Mouse (Mus musculus): Measurements from ENCODE around the gene Gm10273. TPM values are rescaled to one million over a fixed set of nuclear protein-coding genes. Genes with fewer than 3 reads are reported as not detected.

The Gm10273 gene
- polyA plus RNA-seq (2012; rRNA removed; ENCODE audit: low replicate concordance): 16.3 and 23.8 TPM in 2 replicates

DNA sequence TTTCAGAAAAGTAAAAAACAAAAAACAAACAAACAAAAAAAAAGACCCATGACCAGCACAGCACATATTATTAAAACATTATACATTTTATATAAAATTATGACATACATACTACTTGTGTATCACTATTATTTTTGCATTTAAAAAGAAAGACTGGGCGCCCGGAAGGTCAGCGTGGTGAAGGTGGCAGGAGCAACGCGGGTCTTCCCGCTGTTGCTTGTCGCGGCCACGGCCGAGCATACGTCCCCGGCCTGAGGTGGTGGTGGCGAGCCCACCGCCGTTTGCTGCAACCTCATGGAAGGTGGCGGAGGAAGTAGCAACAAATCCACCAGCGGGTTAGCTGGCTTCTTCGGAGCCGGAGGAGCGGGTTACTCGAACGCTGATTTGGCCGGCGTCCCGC is at the start of gene Gm10273:
Gm10273 (plus strand) TSS at position 172 of the 400 bp plus-strand sequence.

DNA sequence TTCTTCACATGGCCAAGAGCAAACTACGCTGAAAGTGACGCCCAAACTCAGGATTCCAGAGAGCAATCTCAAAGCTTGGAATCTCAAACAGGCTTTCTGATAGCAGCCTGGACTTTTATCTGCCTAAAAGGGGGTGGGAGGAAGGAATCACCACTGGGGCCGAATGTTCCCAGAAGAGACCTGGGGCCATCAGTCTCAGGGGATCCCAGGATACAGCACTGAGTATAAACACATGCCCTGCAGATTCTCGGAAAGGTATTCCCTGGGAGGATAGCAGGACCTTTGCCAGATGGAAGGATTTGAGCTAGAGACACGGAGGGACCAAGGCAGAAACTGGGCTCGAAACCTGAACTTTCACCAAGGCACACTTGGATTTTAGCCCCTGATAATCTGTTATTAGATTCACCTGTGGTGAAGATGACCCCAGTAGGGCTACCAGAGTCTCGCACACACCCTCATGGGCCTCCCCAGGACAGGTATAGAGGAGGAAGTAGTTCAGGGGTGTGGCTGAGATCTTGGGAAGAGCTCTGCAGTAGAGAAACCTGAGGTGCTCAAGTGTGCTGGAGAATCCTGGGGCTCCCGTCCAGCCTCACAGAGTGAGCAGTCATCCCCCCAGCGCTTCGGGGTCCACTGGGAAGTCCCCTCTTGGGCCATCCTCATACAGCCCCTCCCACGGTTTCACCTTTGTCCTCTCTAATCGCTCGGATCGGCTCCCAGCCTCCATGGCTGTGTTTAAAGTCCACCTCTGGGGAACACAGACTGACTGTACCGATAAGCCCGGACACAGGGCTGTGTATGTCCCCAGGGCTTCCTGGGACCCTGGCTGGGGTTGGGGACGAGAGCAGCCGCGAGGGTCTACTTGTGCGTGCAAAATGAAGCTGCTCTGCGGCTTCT is 7.7 kb downstream of the Gm10273 start, which contains the start of gene Pla2g12b:
Pla2g12b (plus strand) TSS at position 762 of the 894 bp plus-strand sequence.

DNA sequence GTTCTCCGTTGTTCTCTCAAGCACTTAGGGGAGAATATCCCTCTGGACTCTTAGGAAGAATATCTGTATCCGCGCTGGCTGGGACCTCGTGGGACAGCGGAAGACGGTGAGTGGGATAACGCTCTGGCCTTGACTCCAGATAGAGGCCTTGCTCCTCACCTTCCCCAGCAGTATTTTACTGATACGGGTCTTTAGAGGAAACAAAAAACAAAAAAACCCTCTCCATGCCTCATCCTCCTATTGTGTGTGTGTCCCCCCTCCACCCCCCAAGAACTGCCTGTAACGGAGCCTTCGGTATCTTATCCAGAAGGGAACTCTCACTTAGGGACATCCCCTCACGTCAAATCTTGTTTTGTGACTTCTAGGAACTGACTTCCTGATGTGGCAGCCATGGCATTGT is 46.3 kb downstream of the Gm10273 start, which contains the start of gene Oit3:
Oit3 (minus strand) TSS at position 44 of the 400 bp plus-strand sequence.

Other genes starting within 250 kb of the Gm10273 start
- gene Sept10, start 173.8 kb upstream of the Gm10273 start, polyA plus RNA-seq (2012; rRNA removed; ENCODE audit: low replicate concordance): 16.7 and 23.7 TPM in 2 replicates
- gene Sowahc, start 173.7 kb upstream of the Gm10273 start, polyA plus RNA-seq (2012; rRNA removed; ENCODE audit: low replicate concordance): 10.8 and 18.8 TPM in 2 replicates
- gene P4ha1, start 72.3 kb upstream of the Gm10273 start, polyA plus RNA-seq (2012; rRNA removed; ENCODE audit: low replicate concordance): 12.6 and 22.3 TPM in 2 replicates
- gene Pla2g12b, start 8.0 kb downstream of the Gm10273 start, polyA plus RNA-seq (2012; rRNA removed; ENCODE audit: low replicate concordance): not detected in 2 replicates
- gene Oit3, start 46.1 kb downstream of the Gm10273 start, polyA plus RNA-seq (2012; rRNA removed; ENCODE audit: low replicate concordance): 0.34 and 0.85 TPM in 2 replicates
- not detected in 2 replicates for gene Gm10322, start 220.4 kb downstream of the Gm10273 start, polyA plus RNA-seq (2012; rRNA removed; ENCODE audit: low replicate concordance)
- 9.7 and 17.9 TPM in 2 replicates for gene Mcu, start 221.1 kb downstream of the Gm10273 start, polyA plus RNA-seq (2012; rRNA removed; ENCODE audit: low replicate concordance)